Mouse (Mus musculus) lung, postnatal 36 days (tissue): ENCODE measurements around the gene Git2.

Experiments
- DNase-seq: peaks from one replicate; pipeline ENCODE4 v3.0.0; 2022; ENCODE audit warnings: mixed read lengths

The Git2 gene

GRCm38 (mm10) chr5:114796299-114797012, 21.1 kb upstream of the Git2 start:
- no peak for DNase-seq

DNA sequence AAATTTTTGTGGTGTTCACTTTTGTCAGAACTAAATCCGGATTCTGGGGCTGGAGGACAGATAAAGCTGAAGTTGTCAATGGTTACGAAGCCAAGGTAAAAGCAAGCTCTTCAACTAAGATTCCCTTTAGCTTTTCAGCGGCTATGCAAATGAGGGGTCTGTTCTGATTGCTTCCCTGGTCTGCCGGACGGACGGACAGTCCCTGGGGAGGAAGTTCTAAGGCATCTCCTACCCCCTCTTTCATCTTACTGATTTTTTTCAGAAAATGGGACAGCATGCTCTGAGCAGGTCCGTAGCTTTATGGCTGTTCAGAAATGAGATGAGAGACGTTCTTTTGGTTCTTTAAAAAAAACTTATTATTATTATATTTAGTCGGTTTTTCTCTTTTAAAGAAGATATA, 20.3 kb upstream of the Git2 start:
- no peak for DNase-seq

DNA sequence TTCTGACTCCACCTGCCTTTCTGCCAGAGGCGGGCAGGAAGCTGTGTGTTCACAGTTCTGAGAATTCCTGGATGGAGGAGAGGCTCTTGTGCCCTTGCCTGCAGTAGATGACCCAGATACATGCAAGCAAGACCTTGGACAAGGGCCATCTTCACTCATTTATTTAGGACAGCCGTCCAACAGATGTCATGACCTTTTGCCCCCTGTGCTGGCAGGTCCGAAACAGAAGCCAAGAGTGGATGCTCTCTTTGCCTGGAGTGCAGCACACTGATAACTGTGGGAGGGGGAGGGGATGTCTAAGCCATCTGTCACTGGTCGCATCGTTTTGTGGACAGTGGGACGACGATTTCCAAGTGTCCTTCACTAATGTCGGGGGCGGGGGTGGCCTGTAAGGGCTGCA, 19.9 kb upstream of the Git2 start:
- peak; percentile 68 for DNase-seq

DNA sequence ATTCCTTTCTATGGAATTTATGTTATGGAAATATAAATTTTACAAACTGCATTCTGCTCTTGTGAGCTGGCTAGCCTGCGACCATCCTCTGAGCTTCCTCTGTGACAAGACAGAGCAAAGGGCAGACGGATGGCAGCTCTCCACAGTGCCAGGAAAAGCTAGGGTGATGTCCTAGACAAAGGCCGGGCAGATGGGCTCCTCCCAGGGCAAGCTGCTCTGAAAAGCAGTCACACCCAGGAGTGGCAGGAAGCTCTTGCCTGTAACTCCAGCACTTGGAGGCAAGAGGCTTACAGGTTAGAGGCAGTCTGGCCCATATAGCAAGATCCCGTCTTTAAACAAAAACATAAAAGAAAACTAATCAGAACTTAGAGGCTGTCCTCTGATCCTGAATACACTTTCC, 19.3 kb upstream of the Git2 start:
- DNase-seq, result peak; percentile 80

GRCm38 (mm10) chr5:114793317-114793716, 18.0 kb upstream of the Git2 start:
- peak; percentile 95 for DNase-seq

DNA sequence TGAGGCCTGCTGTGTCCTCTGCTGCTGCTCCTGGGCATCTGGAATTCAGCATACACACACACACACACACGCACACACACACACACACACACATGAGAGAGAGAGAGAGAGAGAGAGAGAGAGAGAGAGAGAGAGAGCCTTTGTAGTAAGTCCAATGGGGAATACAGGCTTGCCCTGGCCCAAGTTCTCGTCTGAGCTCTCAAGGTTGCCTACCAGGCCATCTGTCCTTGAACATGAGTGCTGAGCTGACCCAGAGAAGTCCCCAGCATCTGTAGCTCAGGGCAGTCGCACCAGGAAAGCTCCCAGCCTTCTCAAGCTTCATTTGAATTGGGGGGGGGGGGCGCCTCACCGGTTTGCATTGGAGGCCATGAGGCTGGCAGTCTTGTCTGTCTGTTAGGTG, 9.9 kb upstream of the Git2 start:
- DNase-seq, result no peak

DNA sequence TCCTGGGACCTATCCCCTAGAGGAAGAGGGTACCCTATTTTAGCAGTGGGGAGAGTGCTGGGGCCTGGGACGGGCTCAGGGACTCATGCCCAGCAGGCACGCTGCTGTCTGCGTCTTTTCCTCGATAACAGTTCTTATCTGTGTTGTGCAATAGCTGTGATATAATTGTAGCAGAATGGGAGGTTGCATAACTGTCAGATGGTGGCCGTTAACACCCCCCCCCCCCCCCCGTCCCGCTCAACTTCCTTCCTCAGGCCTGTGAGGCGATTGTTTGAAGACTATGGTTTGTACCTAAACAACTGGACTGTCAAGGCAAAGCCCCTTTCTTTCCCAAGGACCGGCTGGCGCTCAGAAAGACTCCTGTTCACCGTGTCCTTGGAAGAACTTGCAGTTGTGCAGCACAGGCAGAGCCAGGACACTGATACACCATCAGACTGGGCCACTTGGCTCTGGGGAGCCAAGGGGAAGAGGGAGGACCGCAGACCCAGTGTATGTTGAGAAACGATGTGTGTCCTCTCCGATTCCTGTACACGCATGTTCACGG, 9.4 kb upstream of the Git2 start:
- peak; percentile 84 for DNase-seq

GRCm38 (mm10) chr5:114783405-114784163, 8.3 kb upstream of the Git2 start:
- peak; percentile 48 for DNase-seq

GRCm38 (mm10) chr5:114782991-114783390, 7.7 kb upstream of the Git2 start:
- no peak for DNase-seq

DNA sequence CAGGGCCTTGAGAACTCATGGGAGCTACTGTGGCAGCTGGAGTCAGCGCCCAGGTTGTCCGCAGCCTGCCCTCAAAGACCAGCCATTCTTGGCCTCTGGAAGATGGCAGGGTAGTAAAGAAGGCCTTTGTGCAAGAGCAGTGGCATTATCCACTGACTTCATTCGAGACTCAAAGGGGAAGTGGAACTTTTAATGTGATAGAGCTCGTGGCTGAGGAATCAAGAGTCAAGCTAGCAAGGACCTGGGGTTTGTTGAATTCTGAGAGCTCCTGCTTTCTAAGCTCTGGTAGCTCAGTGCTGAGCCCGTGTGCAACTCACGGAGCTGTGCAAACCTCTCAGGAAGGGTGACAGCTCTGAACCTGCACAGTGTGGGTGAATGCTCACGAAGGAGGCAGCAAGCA, 5.6 kb upstream of the Git2 start:
- DNase-seq, result no peak

DNA sequence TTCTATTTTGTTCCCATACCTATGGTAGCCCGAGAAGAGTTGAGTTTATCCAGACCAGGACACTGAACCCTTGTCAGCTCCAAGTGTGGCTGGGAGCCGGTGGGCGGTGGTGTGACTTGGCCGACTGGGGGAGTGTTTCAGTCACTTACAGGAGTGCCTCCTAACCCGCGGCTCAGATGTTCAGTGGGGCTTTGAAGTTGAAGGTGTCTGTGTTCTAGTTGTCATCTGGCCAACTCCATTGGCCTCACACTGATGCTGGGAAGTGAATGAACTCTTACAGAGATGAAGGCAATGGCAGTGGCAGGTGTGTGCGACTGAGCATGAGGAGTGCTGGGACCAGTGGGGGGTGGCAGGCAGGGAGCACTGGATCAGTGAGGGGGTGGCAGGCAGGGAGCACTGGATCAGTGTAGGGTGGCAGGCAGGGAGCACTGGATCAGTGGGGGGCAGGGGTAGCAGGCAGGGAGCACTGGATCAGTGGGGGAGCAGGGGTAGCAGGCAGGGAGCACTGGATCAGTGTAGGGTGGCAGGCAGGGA, 4.7 kb upstream of the Git2 start:
- no peak for DNase-seq

- no peak for DNase-seq
Measured at GRCm38 (mm10) chr5:114776174-114776573, 857 bp upstream of the Git2 start.

DNA sequence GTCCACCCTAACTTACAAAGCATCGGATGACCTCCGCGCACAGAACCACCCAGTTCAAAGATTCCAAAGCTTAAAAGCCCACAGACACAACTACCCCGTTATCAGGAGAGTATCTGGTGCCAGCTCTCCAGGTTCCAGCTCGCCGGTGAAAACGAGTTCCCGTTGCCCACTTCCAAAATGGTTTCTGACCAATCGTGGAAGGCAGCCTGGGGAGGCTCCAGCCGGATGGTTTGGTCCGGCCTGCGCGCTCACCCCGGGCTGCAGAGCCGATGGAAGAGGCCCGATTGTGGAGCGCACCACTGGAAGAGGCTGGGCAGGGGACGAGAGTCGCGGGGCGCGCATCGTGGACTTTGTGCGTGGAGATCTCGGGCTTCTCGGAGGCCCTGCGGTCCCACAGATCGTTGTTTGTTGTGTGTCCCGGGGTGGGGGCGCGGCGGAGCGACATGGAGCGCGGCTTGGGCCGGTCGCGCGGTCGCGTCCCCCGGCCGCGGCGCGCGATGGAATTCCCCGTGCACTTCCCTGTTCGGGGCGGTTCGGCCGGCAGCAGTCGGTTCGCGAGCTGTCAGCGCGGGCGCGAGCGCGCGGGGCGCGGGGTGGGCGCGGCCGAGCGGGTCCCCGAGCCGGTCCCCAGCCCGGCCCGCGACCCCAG, 790 bp downstream of the Git2 start, which contains the start of gene Ankrd13a:
Gene Ankrd13a (plus strand): TSS at position 275 of the 649 bp plus-strand sequence.
- DNase-seq, result peak; percentile 95

GRCm38 (mm10) chr5:114773780-114774179, 1.5 kb downstream of the Git2 start:
- DNase-seq, result peak; percentile 31

GRCm38 (mm10) chr5:114773211-114773710, 2.1 kb downstream of the Git2 start:
- peak; percentile 97 for DNase-seq

DNA sequence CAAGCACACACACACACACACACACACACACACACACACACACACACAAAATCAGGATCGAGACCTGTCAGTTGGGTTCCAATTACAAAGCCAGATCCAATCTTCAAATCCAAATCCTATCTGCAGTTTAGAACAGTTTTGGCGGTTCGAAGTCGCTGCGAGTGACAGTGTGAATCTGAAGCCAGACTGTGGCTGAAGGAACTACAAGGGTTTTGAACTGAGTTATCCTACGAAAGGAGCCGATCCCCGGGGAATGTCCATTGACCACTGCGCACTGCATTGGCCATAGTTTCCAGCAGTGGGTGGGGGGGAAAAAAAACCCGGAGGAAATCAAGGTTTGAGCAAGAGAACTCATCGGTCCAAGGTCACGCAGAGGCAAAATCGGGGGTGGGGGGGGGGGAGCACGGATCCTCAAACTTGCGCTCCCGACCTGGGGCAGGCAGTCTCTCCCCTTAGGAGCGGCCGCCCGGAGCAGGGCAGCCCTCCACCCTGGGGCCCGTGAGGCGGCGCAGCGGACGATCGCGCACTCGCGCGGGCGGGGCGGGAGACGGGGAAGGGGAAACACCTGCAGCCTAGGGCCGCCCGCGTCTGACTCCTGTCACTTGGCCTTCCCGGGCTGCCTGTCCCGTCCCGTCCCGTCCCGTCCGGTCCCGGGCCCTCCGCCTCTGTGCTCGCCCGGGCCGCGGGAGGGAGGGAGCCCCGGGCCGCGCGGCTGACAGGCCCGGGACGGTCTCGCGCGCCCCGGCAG, 2.7 kb downstream of the Git2 start:
- peak; percentile 65 for DNase-seq

- peak; percentile 47 for DNase-seq
Measured at GRCm38 (mm10) chr5:114771796-114772195, 3.5 kb downstream of the Git2 start.

DNA sequence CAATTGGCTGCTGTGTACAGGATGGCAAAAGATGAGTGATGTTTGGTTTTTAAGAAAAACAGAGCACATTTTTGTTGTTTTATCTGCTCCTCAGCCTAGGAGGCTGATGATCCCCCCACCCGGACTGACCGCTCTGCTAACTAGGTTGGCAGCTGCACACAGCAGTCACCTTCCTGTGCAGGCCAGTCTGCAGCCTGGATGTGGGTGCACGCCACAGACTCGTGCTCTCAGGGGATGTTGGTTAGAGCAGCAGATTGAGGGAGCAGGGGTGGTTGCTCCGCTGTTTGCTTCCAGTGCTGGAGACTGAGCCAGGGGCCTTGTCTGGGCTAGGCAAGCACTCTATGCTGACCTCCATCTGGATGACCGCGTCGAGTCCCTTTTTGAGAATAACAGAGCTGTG, 5.5 kb downstream of the Git2 start:
- DNase-seq, result no peak

DNA sequence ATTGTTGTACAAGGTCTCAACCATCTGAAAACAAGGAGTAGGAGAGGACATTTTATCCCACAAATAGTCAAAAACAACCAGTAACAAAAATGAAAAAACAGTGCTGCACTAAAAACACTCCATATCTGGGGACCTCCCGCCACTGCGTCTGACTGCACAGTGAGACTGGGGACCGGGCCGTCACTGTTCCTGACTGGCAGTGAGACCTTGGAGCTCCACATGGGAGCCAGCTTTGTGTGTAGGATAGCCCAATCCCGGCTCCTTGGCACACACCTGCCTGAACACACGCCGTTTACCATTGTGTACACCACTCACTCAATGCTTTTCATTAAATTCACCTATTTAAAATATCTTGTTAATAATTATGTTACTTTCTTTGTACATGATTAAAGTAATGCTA, 8.1 kb downstream of the Git2 start:
- no peak for DNase-seq

DNA sequence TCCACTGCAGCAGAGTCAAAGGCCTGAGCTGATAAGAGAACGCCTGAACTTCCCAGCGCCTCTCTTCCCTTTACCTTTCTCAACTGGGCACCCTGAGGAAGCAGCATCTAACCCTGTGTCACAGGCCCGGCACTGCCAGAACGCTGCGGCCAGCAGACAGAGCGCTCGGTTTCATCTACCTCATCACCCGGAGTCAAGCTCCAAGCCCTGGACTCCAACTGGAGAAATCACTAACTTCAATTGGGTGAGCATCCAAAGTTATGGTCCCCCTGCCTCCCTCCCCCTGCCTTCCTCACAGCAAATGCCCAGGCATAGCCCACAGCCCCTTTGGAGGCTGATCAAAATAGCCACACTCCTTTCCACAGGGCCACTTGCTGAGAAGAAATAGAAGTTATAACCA, 8.6 kb downstream of the Git2 start:
- DNase-seq, result no peak

- DNase-seq, result no peak
Measured at GRCm38 (mm10) chr5:114764812-114765735, 10.2 kb downstream of the Git2 start.
